Mouse (Mus musculus) kidney, adult 9 months (tissue): ENCODE measurements around the gene Dusp16.
A peak's percentile ranks its signal among the peaks of the same experiment; 100 is the strongest.

Experiments
- DNase-seq: peaks from one replicate; pipeline ENCODE4 v3.0.0; 2022

Gene Dusp16

DNA sequence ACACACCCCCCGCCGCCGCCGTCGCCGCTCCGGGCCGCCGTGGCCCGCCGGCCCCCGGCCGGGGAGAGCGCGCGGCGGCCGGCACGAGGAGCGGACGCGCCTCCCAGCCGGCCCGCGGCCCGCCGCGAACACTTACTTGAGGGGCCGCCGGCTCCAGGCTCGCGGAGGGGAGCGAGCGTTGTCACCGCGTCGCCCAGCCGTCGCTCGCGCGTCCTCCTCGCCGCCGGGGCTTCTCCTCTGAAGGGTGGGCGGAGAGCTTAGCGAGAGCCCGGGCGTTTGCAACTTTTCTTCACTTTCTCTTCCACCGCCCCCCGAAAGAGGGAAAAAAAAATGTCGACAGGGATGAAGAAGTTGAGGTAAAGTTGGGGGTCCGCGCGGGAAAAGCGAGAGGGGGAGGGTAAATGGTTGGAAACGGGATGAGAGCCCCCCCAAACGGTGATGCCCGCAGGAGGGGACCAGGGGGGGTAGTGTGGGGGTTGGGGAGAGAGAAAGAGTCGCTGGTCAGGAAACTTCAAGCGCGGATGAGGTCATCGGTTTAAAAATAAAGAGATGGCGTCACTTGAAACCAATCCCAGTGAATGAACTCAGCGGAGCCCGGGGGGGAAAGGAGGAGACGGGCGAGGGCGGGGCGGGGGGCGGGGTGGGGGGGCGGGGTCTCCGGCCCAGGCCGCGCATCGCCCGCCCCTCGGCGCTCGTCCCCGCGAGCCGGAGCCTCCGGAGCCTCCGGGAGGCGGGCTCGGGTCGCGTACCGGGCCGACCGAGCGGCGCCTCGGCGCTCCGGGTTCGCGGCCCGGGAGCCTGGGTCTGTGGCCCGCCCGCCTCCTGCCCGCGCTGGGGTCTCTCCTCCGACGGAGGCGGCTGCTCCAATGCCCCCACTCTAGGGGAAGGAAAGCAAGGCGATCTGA, at the start of gene Dusp16:
Dusp16 (minus strand) TSS at position 485 of the 905 bp plus-strand sequence.
- peak; percentile 97 for DNase-seq

DNA sequence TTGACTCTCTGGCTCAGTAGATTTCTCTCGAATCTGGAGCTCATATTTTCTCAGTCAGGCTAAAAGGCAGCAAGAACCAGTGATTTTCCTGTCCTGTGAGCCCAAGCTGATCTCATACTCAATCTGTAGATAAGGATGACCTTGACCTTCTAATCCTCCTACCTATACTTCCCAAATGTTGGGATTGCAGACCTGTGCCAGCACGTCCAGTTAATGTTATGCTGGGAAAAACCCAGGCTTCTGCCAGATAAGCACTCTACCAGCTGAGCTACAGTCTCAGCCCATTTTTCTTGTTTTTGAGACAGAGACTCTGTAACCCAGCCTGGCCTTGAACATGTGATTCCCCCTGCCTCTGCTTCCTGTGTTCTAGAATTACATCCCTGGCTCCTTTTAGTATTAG, 47.9 kb upstream of the Dusp16 start:
- DNase-seq: no peak

DNA sequence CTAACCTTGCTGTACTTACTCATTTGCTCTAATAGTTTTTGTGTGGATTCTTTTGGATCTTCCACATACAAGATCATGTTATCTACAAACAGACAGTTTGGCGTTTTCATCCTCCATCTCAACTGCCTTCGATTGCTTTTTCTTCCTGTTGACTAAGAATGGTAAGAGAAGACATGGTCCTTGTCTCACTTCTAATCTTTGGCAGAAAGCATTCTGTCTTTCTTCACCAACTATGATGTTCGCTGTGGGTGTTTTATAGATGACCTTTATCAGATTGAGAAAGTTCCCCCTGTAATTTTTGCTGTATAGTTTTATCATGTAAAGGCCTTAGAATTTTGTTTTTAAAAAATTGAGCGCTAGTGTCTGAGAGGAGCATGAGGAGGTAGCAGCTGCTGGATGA, 45.7 kb upstream of the Dusp16 start:
- no peak for DNase-seq

DNA sequence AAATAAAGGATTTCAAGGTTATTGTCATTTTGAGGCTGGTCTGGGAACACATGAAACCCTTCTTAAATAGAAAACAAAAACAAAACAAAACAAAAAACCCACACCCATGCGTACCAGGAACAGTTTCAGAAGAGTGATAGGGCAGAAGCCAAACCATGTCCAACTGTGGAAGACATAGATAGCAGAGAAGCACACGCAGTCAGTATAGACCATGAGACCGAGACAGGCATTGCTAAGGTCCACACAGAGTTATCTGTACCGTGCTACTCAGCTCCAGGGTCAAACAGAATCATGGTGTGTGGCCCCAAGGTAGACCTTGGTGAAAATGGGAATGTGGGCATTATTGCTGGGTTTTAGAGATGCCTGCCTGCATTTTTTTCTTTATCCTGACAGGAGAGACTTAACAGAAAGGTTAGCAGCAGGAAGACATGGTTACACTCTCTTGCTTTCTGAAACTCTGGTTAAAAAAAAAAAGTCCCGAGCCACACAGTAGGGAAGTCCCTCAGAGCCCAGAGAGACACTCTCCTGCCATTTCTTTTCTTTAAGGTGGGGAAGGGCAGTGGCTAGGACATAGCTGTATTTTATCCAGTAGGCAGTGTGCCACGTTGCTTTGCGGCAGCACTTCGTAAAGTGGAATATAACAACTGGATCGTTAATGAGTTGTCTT, 42.3 kb upstream of the Dusp16 start:
- no peak for DNase-seq

DNA sequence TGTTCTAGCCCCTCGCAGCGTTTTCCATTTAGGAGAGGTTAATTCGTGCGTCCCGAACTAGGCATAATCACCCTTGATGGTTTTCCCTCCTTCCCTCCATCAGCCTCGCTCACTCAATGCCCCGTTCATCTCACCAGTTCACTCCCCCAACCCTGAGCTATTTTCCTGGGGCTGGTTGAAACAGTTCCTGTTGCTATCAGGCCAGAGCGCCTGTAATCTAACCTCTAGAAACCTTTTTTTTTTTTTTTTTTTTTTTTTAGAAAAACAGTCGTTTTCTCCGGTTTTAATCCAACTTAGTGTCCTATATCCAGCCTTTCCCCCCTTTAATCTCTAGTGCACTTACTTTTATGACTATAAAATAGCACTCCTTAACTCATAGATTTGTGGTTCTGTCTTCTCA, 38.4 kb upstream of the Dusp16 start:
- no peak for DNase-seq

DNA sequence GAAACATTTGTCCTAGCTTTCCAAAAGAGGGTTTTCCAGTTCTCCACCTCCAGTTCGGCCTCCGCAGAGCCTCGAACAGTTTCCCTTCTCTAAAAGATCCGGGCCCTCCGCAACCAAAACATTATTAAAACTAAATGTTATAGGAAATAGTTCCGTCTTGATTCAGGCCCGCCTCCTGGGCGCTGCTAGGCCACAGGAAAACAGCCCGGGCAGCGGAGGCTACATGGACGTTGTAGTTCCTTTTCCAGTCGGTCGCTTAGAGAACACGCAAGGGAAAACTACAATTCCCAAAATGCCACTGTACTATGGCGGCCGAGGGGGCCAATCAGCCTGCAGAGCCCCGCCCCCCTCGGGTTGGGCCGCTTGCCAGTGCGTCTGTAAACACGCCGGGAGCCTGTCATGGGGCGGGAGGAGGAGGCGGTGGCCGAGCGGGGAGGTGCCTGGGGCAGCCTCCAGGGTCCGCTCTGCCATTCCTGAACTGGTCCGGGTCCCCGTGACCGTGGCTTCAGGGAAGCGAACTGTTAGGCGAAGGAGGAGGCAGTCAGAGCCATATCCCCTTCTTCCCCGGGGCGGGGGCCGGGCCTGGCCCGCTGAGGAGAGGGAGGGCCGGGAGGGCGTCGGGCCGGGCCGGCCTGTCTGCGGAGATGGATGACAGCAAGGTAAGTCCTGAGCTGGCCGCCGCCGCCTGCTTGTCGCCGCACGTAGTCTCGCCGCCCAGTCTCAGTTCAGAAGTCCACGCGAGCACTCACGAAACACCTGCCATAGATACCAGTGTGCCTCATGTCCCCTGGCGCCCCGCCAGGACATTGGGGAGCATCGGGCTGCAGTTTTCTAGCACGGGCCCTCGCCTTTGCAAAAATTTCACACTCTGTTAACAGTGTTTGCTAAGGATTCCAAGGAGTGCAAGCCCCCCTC, 37.6 kb upstream of the Dusp16 start, which contains the start of gene Crebl2:
Crebl2 (plus strand) TSS at position 369 of the 915 bp plus-strand sequence.
- peak; percentile 100 for DNase-seq

DNA sequence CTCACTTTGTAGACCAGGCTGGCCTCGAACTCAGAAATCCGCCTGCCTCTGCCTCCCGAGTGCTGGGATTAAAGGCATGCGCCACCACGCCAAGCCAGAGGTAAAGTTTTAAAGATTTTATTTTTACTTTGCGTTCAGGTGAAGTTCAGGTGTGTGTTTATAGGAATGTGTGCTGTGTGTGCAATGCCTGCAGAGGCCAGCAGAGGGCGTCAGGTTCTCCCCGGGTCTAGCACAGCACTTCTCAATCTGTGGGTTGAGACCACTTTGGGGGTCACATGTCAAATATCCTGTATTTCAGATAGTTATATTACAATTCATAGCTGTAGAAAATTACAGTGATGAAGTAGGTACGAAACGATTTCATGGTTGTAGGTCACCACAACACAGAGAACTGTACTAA, 30.4 kb upstream of the Dusp16 start:
- DNase-seq: no peak

DNA sequence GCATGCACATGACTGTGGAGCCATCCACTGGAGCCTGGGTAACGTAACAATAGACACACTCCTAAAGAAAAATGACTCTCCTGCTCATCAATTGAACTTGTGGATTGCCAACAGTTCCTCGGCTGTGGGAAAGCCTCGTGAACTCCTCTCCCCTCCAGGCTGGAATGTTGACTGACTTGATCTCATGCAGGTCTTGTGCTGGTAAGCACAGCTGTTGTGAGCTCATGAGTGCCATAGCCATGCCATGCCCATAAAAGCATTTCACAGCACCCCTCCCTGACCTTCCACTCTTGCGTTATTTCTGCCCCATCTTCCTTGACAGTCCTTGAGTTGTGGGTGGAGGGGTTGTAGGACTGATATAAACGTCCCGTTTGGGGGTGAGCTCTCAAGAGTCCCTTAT, 28.0 kb upstream of the Dusp16 start:
- DNase-seq: no peak

DNA sequence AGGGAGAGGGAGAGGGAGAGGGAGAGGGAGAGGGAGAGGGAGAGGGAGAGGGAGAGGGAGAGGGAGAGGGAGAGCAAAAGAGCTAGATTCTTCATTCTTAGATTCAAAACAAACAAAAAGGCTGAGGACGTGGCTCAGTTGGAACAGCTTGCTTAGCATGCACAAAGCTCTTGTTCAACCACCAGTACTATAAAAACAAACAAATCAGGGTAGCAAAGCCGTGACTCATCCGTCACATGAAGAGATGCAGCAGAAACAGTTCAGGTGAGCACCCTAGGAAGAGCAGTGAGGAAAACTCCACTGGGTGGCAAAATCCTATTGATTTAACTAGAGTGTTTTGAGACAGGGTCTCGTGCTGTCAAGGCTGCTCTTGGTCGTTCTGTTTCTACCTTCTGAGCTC, 27.3 kb upstream of the Dusp16 start:
- no peak for DNase-seq

DNA sequence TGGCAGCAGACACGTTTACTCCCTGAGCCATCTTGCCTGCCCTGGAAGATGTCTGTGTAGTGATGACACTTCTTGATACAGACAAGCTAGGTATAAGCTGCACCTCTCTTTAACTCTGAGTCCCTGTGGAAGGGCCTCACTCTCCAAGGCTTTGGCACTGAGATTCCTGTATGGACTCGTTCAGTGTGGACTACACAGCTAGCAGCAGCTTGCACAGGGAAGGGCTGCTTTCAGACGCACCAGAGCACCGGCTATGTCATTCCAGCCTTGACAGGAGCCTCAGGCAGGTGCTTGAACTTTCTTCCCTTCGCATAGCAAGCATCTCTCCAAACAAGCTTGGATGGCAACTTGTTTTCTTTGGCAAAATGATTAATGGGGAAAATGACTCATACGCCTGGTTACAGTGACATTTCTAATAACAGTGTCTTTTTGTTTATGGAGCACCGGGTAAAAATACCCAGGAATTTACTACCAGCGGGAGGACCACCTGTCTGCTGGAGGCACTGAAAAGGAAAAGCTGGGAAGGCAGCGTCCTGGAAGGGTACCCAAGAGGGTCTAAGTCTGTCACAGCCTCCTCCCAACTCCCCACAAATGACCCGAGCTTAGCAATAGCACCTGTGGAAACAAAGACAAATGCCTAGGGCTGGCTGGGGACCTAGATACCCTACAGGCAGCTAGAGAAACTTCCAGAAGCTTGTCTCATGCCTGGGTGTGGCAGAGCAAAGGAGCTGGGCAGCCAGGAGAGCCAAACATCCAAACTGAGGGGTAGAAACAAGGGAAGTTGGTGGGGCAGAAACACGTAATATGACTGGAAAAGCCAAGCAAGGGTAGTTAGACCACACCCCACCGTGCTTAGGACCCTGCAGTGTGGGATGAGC, 24.9 kb upstream of the Dusp16 start:
- no peak for DNase-seq

DNA sequence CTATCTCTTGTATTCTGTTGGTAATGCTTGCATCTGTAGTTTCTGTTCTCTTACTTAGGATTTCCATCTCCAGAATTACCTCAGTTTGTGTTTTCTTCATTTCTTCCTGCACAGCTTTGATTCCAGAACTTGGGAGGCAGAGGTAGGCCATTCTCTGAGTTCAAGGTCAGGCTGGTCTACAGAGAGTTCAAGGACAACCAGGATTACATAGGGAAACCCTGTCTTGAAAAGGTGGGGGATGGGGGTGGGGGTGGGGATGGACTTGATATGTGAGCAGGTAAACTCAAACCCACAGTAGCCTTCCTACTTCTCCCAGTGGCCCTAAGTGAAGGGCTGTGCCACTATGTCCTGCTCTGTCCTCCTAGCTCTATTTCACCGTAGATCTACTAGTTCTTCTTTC, 20.6 kb upstream of the Dusp16 start:
- no peak for DNase-seq

DNA sequence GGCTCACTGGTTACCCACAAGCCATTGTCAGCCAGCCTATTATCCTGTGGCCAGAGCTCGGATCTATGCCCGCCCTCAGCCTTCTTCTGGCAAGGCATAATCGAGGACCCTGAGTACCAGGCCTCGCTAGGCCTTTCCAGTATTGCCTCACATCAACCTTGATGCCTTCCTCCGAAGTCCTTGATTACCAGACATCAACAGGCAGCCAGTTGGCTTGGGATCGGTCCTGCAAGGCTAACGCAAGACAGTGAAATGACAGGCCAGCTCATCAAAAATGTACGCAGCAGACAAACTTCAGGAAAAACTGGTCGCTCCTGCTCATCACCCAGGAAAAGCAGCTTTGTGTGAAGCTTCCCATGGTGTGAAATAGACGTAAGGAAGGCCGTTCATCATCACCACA, 15.4 kb upstream of the Dusp16 start:
- no peak for DNase-seq

DNA sequence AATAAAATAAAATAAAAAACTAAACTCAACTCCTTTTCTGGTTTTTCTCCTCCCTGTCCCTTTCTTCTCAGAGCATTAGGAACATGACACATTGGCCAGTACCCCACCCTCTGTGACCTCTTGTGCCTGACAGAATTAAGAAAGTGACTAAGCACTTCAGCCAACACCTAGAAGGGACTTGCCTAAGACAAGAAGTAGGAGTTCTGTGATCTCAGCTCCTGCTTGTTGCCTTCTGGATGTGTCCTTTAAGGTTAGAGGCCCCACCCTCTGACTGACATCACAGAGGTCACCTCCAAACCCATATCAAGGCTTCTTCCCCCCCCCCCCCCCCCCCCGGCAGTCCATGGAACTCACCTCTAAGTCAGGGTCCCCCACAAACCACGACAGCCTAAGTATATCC, 14.7 kb upstream of the Dusp16 start:
- DNase-seq: no peak

DNA sequence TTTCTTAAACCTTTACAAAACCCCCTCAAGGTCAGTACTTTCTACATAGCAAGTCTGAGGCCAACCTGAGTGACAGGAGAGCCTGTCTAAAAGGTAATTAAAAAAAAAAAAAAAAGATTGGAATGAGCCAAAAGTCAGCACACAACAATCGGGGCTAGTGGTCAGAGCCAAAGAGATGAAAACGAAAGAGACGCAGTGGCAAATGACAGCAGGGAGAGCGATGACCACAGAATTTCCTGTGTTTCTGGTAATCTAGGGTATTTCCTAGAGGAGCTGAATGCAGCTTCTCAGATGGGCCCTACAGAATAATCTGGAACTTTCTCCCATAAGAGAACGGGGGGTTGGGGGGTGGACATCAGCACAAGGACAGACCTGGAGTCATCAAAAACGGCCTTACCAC, 13.7 kb upstream of the Dusp16 start:
- no peak for DNase-seq

DNA sequence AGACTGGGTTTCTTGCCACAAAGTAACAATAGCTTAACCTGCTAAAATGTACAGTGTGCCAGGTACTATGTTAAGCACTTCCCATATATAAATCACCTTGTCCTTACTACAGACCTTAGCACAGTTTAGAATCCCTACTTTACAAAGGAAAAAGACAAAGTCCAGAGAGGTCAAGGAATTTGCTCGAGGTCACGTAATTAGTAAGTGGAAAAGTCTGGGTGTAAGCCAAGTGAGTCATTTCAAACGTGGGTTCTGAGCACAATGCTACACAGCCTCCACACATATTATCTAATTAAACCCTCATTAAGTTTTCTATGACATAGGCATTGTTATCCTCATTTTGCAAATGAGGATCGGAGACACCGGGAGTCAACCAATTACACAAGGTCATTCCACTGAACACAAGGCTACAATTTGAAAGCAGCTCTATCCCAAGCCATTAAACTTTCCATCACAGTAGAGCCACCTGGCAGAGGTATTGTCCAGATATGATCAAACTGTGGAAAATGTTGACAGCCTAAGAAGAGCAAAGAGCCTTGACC, 12.4 kb upstream of the Dusp16 start:
- DNase-seq: peak; percentile 87

DNA sequence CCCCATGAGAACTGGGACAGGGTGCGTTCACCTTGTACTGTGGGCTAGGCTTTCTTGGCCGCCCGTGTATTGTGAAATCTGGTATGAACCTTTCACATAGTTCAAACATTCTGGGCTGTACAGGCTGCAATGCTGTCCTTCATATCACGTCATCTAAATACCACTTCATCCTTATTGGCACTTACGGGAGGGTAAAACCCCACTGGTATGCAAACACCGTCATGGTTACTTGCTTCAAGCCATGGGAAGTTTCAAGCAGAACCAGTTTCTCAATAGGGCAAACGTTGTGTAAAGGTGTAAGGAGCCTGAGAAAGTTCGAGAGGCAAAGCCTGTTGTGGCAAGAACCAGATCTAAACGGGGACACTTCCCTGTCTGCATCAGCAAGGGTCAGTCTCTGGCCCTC, 10.2 kb upstream of the Dusp16 start:
- DNase-seq: peak; percentile 54

DNA sequence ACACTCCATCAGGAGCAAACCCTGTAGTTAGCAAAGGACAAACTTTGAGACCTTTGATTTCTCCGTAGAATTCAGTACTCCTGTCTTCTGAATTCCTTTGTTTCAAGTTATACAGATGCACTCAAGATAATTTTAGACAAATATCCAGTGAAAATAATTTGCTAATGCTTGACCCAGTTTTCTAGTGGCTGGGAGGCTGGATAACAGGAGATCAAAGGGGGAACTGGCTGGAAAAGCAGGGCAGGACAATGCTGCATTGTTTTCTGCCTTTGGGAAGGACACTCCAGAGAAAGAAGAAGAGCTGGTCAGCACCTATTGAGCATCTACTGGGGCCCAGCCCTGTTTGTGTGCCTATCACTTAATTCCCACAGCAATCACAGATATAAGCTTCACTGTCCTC, 9.1 kb upstream of the Dusp16 start:
- DNase-seq: no peak

DNA sequence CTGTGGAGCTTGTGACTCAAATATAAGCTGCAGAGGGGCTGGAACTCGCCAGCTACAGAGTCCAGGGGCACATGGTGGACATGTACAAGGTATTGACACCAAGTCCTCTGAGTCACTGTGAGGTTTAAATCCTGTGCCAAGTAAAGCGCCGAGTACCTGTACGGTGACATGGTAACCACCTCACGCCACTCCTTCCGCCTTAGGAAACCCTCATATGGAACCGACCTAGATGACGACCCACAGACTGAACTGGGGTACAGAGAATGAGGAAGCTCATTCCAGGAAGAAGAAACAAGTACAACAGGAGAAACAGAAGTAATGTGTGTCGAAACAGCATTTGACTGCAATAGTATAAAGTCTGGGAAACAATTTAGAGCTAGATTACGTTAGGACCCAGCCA, 3.9 kb upstream of the Dusp16 start:
- no peak for DNase-seq

DNA sequence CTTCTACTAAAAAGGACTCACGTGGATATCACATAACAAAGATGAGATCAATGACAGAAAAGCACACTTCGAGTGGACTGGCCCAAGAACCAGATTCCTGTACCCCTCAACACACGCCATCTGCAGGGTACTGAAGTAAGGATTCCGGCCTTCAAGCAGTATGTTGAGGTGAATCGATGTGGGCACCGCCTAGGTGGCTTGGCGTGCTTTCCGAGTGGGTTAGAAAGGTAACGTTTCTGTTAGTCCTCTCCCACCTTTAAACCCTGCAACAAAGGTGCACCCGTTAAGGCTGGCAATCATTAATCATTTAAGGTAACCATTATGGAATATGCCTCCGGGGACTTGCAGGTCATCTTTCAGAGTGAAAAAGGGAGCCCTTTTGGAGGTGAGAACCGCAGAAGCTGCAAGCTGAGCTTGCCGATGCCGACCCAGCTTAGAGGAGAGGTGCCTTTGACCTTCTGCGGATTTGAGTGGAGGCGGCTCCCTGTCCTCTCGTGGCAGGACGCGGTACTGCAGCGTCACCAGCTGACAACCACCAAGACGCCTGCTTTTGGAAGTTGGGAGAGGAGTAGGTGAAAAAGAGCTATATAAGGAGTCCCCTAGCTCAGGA, 1.6 kb upstream of the Dusp16 start:
- DNase-seq: peak; percentile 91

DNA sequence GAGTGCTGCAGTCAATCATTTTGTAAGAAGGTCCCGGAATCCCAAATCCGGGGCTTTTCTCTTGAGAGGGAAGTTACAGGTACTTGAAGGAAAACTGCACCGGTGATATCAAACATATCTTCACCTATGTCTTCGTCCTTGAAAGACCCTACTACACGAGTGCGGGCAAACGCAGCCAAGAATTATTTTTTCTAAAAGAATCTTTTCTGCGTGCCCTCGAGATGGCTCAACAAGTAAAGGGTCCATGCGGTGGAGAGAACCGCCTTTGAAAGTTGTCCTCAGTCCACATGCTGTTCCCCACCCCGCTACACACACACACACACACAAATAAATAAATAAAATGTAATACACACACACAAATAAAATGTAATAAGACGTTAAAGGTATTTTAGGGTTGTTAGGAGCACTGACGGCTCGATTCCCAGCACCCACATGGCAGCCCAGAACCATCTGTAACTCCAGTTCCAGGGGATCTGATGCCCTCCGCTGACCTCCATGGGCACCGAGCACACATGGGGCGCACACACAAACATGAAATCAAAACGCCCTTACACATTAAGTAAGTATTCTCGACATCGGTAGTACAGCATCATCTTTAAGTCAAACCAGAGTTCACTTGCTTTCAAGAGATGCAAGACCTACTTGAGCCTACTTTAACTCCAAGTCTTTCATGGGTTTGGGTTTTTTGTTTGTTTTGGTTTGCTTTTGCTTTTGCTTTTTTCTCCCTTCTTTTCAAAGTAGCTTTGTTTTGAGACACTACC, 801 bp upstream of the Dusp16 start:
- DNase-seq: peak; percentile 47
